Mouse (Mus musculus): ENCODE measurements around the gene Kdm4b.

- TF ChIP-seq TAL1 (conservative IDR thresholded peaks at IDR 0.05; ENCODE audit: low read depth, low read length), result no peak
- TF ChIP-seq CTCF (IDR thresholded peaks at IDR 0.05; ENCODE audit: low read depth, low read length), result no peak
- no peak for TF ChIP-seq GATA1 (IDR thresholded peaks at IDR 0.05; ENCODE audit: borderline replicate concordance, low read length)
- TF ChIP-seq GATA2 (IDR thresholded peaks at IDR 0.05; ENCODE audit: borderline replicate concordance, low read depth, low read length), result no peak
Measured at GRCm38 (mm10) chr17:56359864-56360263, 34.0 kb downstream of the Kdm4b start.

Measured in G1E (cell line).